Mouse (Mus musculus): ENCODE results near the gene Ccdc149.

DNA sequence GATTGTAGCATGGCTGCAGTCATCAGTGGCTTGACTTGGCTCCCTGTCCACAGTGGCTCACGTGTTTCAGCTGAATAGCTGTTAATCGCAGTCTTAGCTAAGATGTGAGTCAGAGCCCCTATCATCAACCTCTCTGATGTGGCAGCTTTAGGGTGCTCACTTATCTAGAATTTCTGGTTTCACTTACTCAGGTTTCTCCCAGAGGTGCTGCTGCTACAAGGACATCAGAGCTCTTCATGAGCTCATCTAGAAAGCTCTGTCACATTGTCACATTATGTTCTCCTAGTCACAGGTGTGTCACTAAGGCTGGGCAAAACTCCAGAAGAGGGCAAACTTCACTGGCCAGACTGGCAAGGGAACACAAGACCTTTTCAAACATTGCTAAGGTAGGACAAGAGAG lies 132.2 kb downstream of the Ccdc149 start:
- TF ChIP-seq POLR2A (IDR thresholded peaks at IDR 0.05; ENCODE audit: insufficient read length, low read depth) (no peak), TCF3 (IDR thresholded peaks at IDR 0.05; ENCODE audit: insufficient read length, low read depth) (no peak), TCF12 (IDR thresholded peaks at IDR 0.05; ENCODE audit: insufficient read depth, poor library complexity, severe bottlenecking) (no peak), MAX (IDR thresholded peaks at IDR 0.05; ENCODE audit: low read depth) (no peak), USF1 (IDR thresholded peaks at IDR 0.05; ENCODE audit: low read depth) (no peak), POLR2AphosphoS2 (IDR thresholded peaks at IDR 0.05; ENCODE audit: insufficient read length, low read depth) (no peak), MYOD1 (IDR thresholded peaks at IDR 0.05; ENCODE audit: control insufficient read depth in 1 of 3, insufficient read length in 2 of 3, low read depth in 2 of 3) (no peak), MYOG (IDR thresholded peaks at IDR 0.05; ENCODE audit: control insufficient read depth in 1 of 3, insufficient read depth in 1 of 3, insufficient read length in 2 of 3, low read depth in 2 of 3) (no peak), SRF (IDR thresholded peaks at IDR 0.05; ENCODE audit: control insufficient read depth, insufficient read length, low read depth) (no peak), E2F4 (IDR thresholded peaks at IDR 0.05; ENCODE audit: insufficient read depth) (no peak), REST (IDR thresholded peaks at IDR 0.05; ENCODE audit: insufficient read depth, insufficient read length) (no peak)
